Mouse (Mus musculus) lung, postnatal 0 days (tissue): ENCODE results near the gene Gm49392.

Experiments used
- CTCF ChIP-seq: IDR thresholded peaks from 2 replicates; pipeline ENCODE4 v1.5.1; 2016; ENCODE audit warnings: antibody characterized with exemption, mild to moderate bottlenecking
- EP300 ChIP-seq: IDR thresholded peaks from 2 replicates; pipeline ENCODE4 v1.6.1; 2016; ENCODE audit warnings: antibody characterized with exemption, mild to moderate bottlenecking, control low read depth

DNA sequence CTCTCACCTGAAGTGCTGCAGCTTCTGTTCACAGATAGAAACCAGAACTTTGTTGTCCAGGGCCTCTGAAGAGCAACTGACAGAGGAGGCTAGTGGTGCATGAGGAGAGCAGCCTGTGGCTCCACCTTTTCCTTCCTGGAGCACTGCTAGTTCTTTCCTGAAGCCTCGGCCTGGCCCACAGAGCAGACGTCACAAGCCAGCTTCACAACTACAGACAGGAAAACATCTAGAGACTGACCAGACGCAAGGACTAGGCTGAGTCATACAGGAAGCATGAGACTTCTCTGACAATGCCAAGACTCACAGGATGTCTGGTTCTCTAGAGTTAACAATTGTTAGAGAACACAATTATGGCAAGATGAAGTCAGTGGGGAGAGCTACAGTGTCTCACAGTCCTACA, 634 bp upstream of the Gm49392 start, which contains the start of gene Ctla2b:
- TF ChIP-seq EP300 (peak; percentile 99), CTCF (no peak)
